Mouse (Mus musculus) testis, adult 2 months (tissue): ENCODE data around the gene Mss51.

Experiments
- CTCF ChIP-seq: fragments of 200-500 bp; IDR thresholded peaks from 2 replicates; pipeline ENCODE4 v1.5.1; 2012; ENCODE audit warnings: low read depth, mild to moderate bottlenecking, inconsistent platforms, low read length, moderate library complexity; ENCODE audit not compliant: control insufficient read depth, insufficient read depth, insufficient replicate concordance
- POLR2A ChIP-seq: fragments of 200-500 bp; IDR thresholded peaks from 2 replicates; pipeline ENCODE4 v1.6.1; 2012; ENCODE audit warnings: low read depth, mild to moderate bottlenecking, inconsistent platforms, low read length, moderate library complexity; ENCODE audit not compliant: control insufficient read depth

DNA sequence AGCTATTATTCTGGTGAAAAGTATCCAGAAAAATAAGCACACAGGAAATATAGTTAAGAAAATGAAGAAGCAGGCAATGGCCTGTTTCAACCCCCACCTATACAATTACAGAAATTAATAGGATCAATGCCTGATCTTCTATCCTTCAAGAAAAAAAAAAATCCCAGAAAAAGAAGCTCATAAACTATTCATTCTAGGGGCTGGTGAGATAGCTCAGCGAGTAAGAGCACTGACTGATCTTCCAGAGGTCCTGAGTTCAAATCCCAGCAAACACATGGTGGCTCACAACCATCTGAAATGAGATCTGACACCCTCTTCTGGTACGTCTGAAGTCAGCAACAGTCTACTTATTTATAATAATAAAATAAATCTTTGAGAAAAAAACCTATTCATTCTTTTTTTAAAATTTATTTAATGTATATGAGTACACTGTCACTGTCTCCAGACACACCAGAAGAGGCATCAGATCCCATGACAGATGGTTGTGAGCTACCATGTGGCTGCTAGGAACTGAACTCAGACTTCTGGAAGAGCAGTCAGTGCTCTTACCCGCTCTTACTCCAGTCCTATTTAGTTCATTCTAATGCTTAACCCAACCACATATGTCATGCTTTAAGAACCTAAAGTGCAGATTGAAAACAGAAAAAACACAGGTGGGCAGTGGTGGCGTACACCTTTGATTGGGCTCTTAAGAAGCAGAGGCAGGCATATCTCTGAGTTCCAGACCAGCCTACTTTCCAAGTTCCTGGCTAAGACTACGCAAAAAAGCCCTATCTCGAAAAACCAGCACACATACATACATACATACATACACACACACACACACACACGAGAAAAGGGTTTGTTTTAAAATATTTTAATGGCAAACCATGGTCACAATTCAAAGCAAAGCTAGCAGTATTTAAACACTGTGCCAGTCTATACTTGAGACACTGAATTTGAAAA is 48.0 kb upstream of the Mss51 start:
- no peak for TF ChIP-seq POLR2A
- no peak for TF ChIP-seq CTCF
